Mouse (Mus musculus) cortical plate, adult 2 months (tissue): ENCODE results near the gene Cpsf6.

Source experiments
- CTCF ChIP-seq: fragments of 200-500 bp; IDR thresholded peaks from 2 replicates; pipeline ENCODE4 v1.5.1; 2011; ENCODE audit warnings: mild to moderate bottlenecking, control low read depth, low read length; ENCODE audit not compliant: insufficient read depth; ENCODE audit errors: extremely low read depth
- POLR2A ChIP-seq: fragments of 200-500 bp; IDR thresholded peaks from 2 replicates; pipeline ENCODE4 v1.6.1; 2011; ENCODE audit warnings: mild to moderate bottlenecking, low read length, control low read depth; ENCODE audit not compliant: insufficient read depth; ENCODE audit errors: extremely low read depth

GRCm38 (mm10) chr10:117417772-117418667, 38.2 kb upstream of the Cpsf6 start:
- TF ChIP-seq POLR2A: no peak
- TF ChIP-seq CTCF: no peak
